Mouse (Mus musculus): ENCODE measurements around the gene Ghdc. TPM values are rescaled to one million over a fixed set of nuclear protein-coding genes. Genes with fewer than 3 reads are reported as not detected.
A peak's percentile ranks its signal among the peaks of the same experiment; 100 is the strongest.

The Ghdc gene
- polyA plus RNA-seq, 1 experiment from 2014 or later: 4.7 TPM

DNA sequence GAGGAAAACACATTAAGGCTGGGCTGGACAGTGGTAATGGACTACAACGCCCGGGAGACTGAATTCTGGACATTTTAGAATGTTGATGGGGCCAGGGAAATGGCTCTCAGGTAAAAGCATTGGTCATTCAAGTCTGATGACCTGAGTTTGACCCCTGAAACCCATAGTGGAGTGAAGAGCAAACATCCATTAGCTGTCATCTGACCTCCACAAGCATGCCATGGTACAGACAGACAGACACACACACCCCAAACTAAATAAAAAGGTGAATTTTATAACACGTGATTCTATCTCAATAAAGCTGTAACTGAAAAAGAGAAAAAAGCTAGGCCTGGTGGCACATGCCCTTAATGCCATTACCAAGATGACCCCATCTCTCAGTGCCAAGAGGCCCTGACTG is 45.6 kb upstream of the Ghdc start:
- no peak overlapping the region for H3K4me3 ChIP-seq (ENCODE audit: control insufficient read depth in 1 of 2, insufficient read depth in 1 of 2, low read depth in 1 of 2, low read length in 2 of 2)
- H3K4me2 ChIP-seq (ENCODE audit: low read length): no peak overlapping the region
- 69% methylated on average over 3 of the region's 3 CpGs for WGBS
- 0 out of 4 replicates have a peak overlapping the region, but pooled peaks of 1 of the 2 experiments have one; percentile 8 for H3K27ac ChIP-seq (replicated peaks in 1 of 2; ENCODE audit: control insufficient read depth in 1 of 2, insufficient read depth in 1 of 2, low read depth in 2 of 2, low read length in 2 of 2)
- peaks cover 13 to 52% of the 10 kb centered on the region in 2 experiments for H3K4me1 ChIP-seq (ENCODE audit: control insufficient read depth in 2 of 2, insufficient read depth in 2 of 2, low read length in 2 of 2)
- H3K9ac ChIP-seq (ENCODE audit: low read length): no peak overlapping the region
- no peaks in the 10 kb centered on the region for H3K36me3 ChIP-seq (ENCODE audit: control insufficient read depth, insufficient read depth, low read length)
- H3K9me3 ChIP-seq (ENCODE audit: control insufficient read depth, low read length): peaks cover under 1% of the 10 kb centered on the region; the same call in 1 of the 2 replicates
- H3K27me3 ChIP-seq (ENCODE audit: control insufficient read depth, insufficient read depth, low read length): no peaks in the 10 kb centered on the region
- no peak for ATAC-seq (ENCODE audit: insufficient number of reproducible peaks, insufficient read depth, low FRiP score, low read depth)

DNA sequence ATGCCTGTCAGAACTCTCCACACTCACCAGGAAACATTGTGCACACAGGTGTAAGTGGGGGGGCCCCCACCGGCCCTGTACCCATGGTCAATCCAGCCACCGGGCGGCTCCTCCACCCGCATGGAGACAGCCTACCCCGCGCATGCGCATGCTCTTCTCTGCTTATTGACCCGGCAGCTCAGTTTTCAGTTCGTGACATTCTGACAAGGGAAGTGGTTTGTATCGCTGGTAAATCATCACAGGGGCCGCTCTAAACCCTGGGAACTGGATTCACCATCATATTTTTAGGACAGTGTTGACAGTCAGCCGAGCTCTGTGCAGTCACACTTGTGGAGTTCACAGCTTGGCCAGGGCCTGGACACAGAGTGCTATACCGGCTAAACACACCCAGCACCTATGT is 43.7 kb upstream of the Ghdc start:
- Histone ChIP-seq H3K4me1 (ENCODE audit: control insufficient read depth in 2 of 2, insufficient read depth in 2 of 2, low read length in 2 of 2) (peaks cover 15 to 48% of the 10 kb centered on the region in 2 experiments), H3K36me3 (ENCODE audit: control insufficient read depth, insufficient read depth, low read length) (no peaks in the 10 kb centered on the region), H3K4me2 (ENCODE audit: low read length) (peak overlapping the region; percentile 61), H3K4me3 (ENCODE audit: control insufficient read depth in 1 of 2, insufficient read depth in 1 of 2, low read depth in 1 of 2, low read length in 2 of 2) (peak overlapping the region; percentile 8 to 12; a peak in 3 of 4 replicates), H3K9me3 (ENCODE audit: control insufficient read depth, low read length) (peaks cover 3% of the 10 kb centered on the region; the same call in 1 of the 2 replicates), H3K27me3 (ENCODE audit: control insufficient read depth, insufficient read depth, low read length) (no peaks in the 10 kb centered on the region), H3K27ac (replicated peaks in 1 of 2; ENCODE audit: control insufficient read depth in 1 of 2, insufficient read depth in 1 of 2, low read depth in 2 of 2, low read length in 2 of 2) (peak overlapping the region; percentile 64 to 84), H3K9ac (ENCODE audit: low read length) (peak overlapping the region; percentile 65)
- WGBS: 18% methylated on average over 13 of the region's 13 CpGs
- ATAC-seq (ENCODE audit: insufficient number of reproducible peaks, insufficient read depth, low FRiP score, low read depth): peak; percentile 72

DNA sequence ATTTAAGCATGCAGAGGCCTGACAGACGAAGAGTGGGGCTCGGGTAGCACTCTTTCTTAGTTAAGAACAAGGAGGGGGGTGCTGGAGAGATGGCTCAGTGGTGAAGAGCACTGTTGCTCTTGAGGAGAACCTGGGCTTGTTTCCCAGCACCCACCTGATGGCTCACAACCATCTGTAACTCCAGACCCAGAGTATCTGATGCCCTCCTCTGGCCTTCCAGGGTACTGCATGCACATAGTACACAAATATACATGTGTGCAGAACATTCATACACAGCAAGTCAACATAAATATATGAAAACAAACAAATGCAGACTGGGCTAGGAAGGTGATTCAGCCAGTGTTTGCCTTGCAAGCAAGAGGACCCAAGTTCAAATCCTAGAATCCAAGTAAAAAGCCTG is 40.4 kb upstream of the Ghdc start:
- Histone ChIP-seq H3K27ac (replicated peaks in 1 of 2; ENCODE audit: control insufficient read depth in 1 of 2, insufficient read depth in 1 of 2, low read depth in 2 of 2, low read length in 2 of 2) (peak overlapping the region; percentile 71 to 81), H3K4me1 (ENCODE audit: control insufficient read depth in 2 of 2, insufficient read depth in 2 of 2, low read length in 2 of 2) (peaks cover 13 to 39% of the 10 kb centered on the region in 2 experiments), H3K9me3 (ENCODE audit: control insufficient read depth, low read length) (peaks cover 3% of the 10 kb centered on the region; the same call in 1 of the 2 replicates), H3K4me3 (ENCODE audit: control insufficient read depth in 1 of 2, insufficient read depth in 1 of 2, low read depth in 1 of 2, low read length in 2 of 2) (no peak overlapping the region), H3K27me3 (ENCODE audit: control insufficient read depth, insufficient read depth, low read length) (no peaks in the 10 kb centered on the region), H3K4me2 (ENCODE audit: low read length) (no peak overlapping the region), H3K9ac (ENCODE audit: low read length) (no peak overlapping the region), H3K36me3 (ENCODE audit: control insufficient read depth, insufficient read depth, low read length) (0 out of 2 replicates have a peak, but pooled peaks cover 9% of the 10 kb centered on the region)
- WGBS: 77% methylated on average over 2 of the region's 2 CpGs
- no peak for ATAC-seq (ENCODE audit: insufficient number of reproducible peaks, insufficient read depth, low FRiP score, low read depth)

DNA sequence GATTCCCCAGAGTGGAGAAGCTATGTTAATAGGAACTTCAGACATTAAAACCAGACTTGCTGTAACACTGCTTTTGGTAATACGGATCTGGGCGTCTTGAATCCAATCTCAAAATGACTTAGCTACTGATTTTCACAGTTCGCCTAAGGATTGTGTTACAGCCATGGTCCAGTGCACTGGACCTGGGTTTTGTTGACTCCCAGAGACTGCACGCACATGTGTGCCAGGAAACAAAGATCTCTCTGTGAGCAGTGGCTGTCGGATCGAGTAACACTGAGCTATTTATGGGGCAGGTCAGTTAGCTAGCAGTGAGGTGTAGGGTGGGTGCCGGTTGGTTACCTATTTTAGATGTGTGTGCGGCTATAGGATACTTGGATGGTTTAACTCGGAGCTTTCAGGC is 39.8 kb upstream of the Ghdc start:
- no peak overlapping the region for H3K4me3 ChIP-seq (ENCODE audit: control insufficient read depth in 1 of 2, insufficient read depth in 1 of 2, low read depth in 1 of 2, low read length in 2 of 2)
- H3K4me2 ChIP-seq (ENCODE audit: low read length): peak overlapping the region; percentile 14
- 0 out of 2 replicates have a peak, but pooled peaks cover 9% of the 10 kb centered on the region for H3K36me3 ChIP-seq (ENCODE audit: control insufficient read depth, insufficient read depth, low read length)
- 0 out of 2 replicates have a peak overlapping the region, but pooled peaks have one; percentile 25 for H3K9ac ChIP-seq (ENCODE audit: low read length)
- H3K4me1 ChIP-seq (ENCODE audit: control insufficient read depth in 2 of 2, insufficient read depth in 2 of 2, low read length in 2 of 2): peaks cover 13 to 38% of the 10 kb centered on the region in 2 experiments
- no peaks in the 10 kb centered on the region for H3K27me3 ChIP-seq (ENCODE audit: control insufficient read depth, insufficient read depth, low read length)
- H3K27ac ChIP-seq (replicated peaks in 1 of 2; ENCODE audit: control insufficient read depth in 1 of 2, insufficient read depth in 1 of 2, low read depth in 2 of 2, low read length in 2 of 2): peak overlapping the region; percentile 71 to 81
- WGBS: 38% methylated on average over 9 of the region's 9 CpGs
- ATAC-seq (ENCODE audit: insufficient number of reproducible peaks, insufficient read depth, low FRiP score, low read depth): no peak
- peaks cover 3% of the 10 kb centered on the region; the same call in 1 of the 2 replicates for H3K9me3 ChIP-seq (ENCODE audit: control insufficient read depth, low read length)

DNA sequence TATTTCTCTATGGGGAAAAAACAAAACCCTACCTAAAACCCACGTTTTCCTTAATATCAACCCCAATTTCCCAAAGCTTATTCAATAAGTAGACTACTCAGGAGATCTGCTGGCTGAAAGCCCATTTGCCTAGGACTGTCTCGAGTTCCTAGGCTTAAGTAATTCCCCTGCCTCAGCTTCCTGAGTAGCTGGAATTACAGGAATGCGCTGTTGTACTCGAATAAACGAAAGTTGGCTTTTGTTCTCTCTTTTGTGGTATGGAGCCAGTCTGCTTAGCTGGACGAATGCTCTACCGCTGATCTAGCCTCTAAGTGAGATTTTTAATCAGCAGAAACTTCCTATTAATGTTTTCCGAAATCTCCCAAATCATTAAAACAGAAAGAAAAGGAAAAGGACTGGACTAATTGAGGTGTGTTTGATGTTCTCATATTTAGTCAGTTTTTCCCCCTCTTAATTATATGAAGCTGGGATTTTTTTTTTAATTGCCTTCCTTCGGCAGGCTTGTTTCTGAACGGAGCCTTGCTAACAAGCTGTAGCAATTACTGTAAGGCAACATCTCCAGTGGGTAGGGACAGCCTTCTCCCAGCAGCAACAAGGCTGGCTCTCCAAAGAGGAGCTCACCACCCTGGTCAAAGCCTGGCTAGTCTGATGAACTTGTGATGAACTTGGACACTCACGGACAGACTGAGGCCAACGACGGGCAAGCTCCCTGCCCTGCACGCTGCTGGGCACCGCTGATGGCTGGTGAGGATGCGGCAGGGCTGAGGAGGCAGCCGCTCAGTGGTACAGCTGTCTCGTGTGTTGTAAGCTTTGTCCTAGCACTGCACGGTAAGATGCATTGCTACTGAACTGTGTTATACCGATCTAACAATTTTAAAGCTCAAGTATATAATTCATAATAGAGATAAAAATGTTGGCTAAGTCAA is 35.9 kb upstream of the Ghdc start:
- 58% methylated on average over 20 of the region's 20 CpGs for WGBS
- Histone ChIP-seq H3K36me3 (ENCODE audit: control insufficient read depth, insufficient read depth, low read length) (peaks cover 43% of the 10 kb centered on the region), H3K4me2 (ENCODE audit: low read length) (no peak overlapping the region), H3K9ac (ENCODE audit: low read length) (no peak overlapping the region; the same call in 1 of the 2 replicates), H3K4me3 (ENCODE audit: control insufficient read depth in 1 of 2, insufficient read depth in 1 of 2, low read depth in 1 of 2, low read length in 2 of 2) (no peak overlapping the region), H3K9me3 (ENCODE audit: control insufficient read depth, low read length) (peaks cover 3% of the 10 kb centered on the region; the same call in 1 of the 2 replicates), H3K4me1 (ENCODE audit: control insufficient read depth in 2 of 2, insufficient read depth in 2 of 2, low read length in 2 of 2) (peaks cover 13 to 26% of the 10 kb centered on the region in 2 experiments), H3K27ac (replicated peaks in 1 of 2; ENCODE audit: control insufficient read depth in 1 of 2, insufficient read depth in 1 of 2, low read depth in 2 of 2, low read length in 2 of 2) (peak overlapping the region in 1 of 2 experiments; percentile 4; a peak in 1 of 4 replicates), H3K27me3 (ENCODE audit: control insufficient read depth, insufficient read depth, low read length) (no peaks in the 10 kb centered on the region)
- ATAC-seq (ENCODE audit: insufficient number of reproducible peaks, insufficient read depth, low FRiP score, low read depth): no peak

- Histone ChIP-seq H3K4me3 (ENCODE audit: control insufficient read depth in 1 of 2, insufficient read depth in 1 of 2, low read depth in 1 of 2, low read length in 2 of 2) (no peak overlapping the region), H3K4me2 (ENCODE audit: low read length) (no peak overlapping the region), H3K9ac (ENCODE audit: low read length) (no peak overlapping the region), H3K4me1 (ENCODE audit: control insufficient read depth in 2 of 2, insufficient read depth in 2 of 2, low read length in 2 of 2) (peaks cover 7 to 21% of the 10 kb centered on the region in 2 experiments), H3K9me3 (ENCODE audit: control insufficient read depth, low read length) (no peaks in the 10 kb centered on the region), H3K27ac (replicated peaks in 1 of 2; ENCODE audit: control insufficient read depth in 1 of 2, insufficient read depth in 1 of 2, low read depth in 2 of 2, low read length in 2 of 2) (peak overlapping the region; percentile 4 to 25; a peak in 1 of 4 replicates), H3K27me3 (ENCODE audit: control insufficient read depth, insufficient read depth, low read length) (no peaks in the 10 kb centered on the region), H3K36me3 (ENCODE audit: control insufficient read depth, insufficient read depth, low read length) (peaks cover 54% of the 10 kb centered on the region)
- no peak for ATAC-seq (ENCODE audit: insufficient number of reproducible peaks, insufficient read depth, low FRiP score, low read depth)
- 22% methylated on average over 7 of the region's 7 CpGs for WGBS
Measured at GRCm38 (mm10) chr11:100805535-100805934, 34.8 kb upstream of the Ghdc start.

DNA sequence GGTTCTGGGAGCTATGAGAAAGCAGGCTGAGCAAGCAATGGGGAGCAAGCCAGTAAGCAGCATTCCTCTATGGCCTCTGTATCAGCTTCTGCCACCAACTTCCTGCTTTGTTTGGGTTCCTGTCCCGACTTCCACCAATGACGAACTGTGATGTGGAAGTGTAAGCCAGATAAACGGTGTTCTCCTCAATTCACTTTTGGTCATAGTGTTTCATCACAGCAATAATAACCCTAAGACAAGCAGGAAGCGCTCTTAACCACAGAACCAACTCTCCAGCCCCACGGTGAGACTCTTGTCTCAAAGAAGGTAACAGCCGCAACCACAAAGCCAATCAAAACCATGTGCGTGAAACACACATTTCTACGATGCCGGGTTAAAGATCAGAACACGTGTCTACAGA is 33.7 kb upstream of the Ghdc start:
- WGBS: 95% methylated on average over 10 of the region's 10 CpGs
- Histone ChIP-seq H3K4me3 (ENCODE audit: control insufficient read depth in 1 of 2, insufficient read depth in 1 of 2, low read depth in 1 of 2, low read length in 2 of 2) (no peak overlapping the region), H3K4me2 (ENCODE audit: low read length) (no peak overlapping the region), H3K36me3 (ENCODE audit: control insufficient read depth, insufficient read depth, low read length) (peaks cover 64% of the 10 kb centered on the region), H3K4me1 (ENCODE audit: control insufficient read depth in 2 of 2, insufficient read depth in 2 of 2, low read length in 2 of 2) (peaks cover 6 to 15% of the 10 kb centered on the region in 2 experiments; a peak in 2 of 4 replicates), H3K9ac (ENCODE audit: low read length) (no peak overlapping the region), H3K9me3 (ENCODE audit: control insufficient read depth, low read length) (no peaks in the 10 kb centered on the region), H3K27ac (replicated peaks in 1 of 2; ENCODE audit: control insufficient read depth in 1 of 2, insufficient read depth in 1 of 2, low read depth in 2 of 2, low read length in 2 of 2) (no peak overlapping the region), H3K27me3 (ENCODE audit: control insufficient read depth, insufficient read depth, low read length) (no peaks in the 10 kb centered on the region)
- no peak for ATAC-seq (ENCODE audit: insufficient number of reproducible peaks, insufficient read depth, low FRiP score, low read depth)

All from heart, embryonic 14.5 days (tissue).